Mouse (Mus musculus) neural tube, embryonic 13.5 days (tissue): ENCODE data around the gene Wwox. TPM values are rescaled to one million over a fixed set of nuclear protein-coding genes. Genes with fewer than 3 reads are reported as not detected.

Experiments used
- ATAC-seq: fragments of 200-750 bp; cut with Nextera tagmentation; 2 replicates; pipeline ENCODE4 v1.8.0; 2017; ENCODE audit warnings: low read depth, mild to moderate bottlenecking, moderate TSS enrichment, moderate library complexity
- H3K27ac ChIP-seq: fragments of 300-500 bp; sonication (generic); replicated peaks from 2 replicates; pipeline ENCODE4 v1.5.1; 2015; ENCODE audit warnings: moderate library complexity, mild to moderate bottlenecking, inconsistent platforms
- H3K27me3 ChIP-seq: fragments of 300-500 bp; sonication (generic); 2 replicates; pipeline ENCODE4 v1.6.1; 2015; ENCODE audit warnings: mild to moderate bottlenecking, inconsistent platforms
- H3K36me3 ChIP-seq: fragments of 300-500 bp; sonication (generic); 2 replicates; pipeline ENCODE4 v1.6.1; 2015; ENCODE audit warnings: mild to moderate bottlenecking, inconsistent platforms
- H3K4me1 ChIP-seq: fragments of 300-500 bp; sonication (generic); replicated peaks from 2 replicates; pipeline ENCODE4 v1.6.1; 2015; ENCODE audit warnings: inconsistent platforms
- H3K4me2 ChIP-seq: fragments of 300-500 bp; sonication (generic); 2 replicates; pipeline ENCODE4 v1.6.1; 2015; ENCODE audit warnings: inconsistent platforms, mild to moderate bottlenecking, moderate library complexity
- H3K4me3 ChIP-seq: fragments of 300-500 bp; sonication (generic); 2 replicates; pipeline ENCODE4 v1.5.1; 2015; ENCODE audit warnings: mild to moderate bottlenecking, inconsistent platforms
- H3K9ac ChIP-seq: fragments of 300-500 bp; sonication (generic); 2 replicates; pipeline ENCODE4 v1.6.1; 2015; ENCODE audit warnings: moderate library complexity, mild to moderate bottlenecking, inconsistent platforms
- H3K9me3 ChIP-seq: fragments of 300-500 bp; sonication (generic); 2 replicates; pipeline ENCODE4 v1.6.1; 2016; ENCODE audit warnings: inconsistent platforms
- WGBS: fragments of 180-500 bp; shearing (Covaris S2); methylation state at CpG from one replicate; pipeline ENCODE4 v1.1.7; 2015; 5-methylcytosine and 5-hydroxymethylcytosine counted together
- polyA plus RNA-seq: library from polyadenylated mRNA; unstranded; fragments of >200 nt; fragmentation: Nextera tagmentation; extraction: Ambion mirVana; gene quantifications from 2 replicates; pipeline ENCODE4 v1.2.1, GENCODE M21; 2015

Wwox gene
- polyA plus RNA-seq, 1 experiment from 2014 or later: 12.8 TPM

GRCm38 (mm10) chr8:115278291-115278690 is 838.8 kb downstream of the Wwox start:
- Histone ChIP-seq H3K27me3 (no peaks in the 10 kb centered on the region), H3K27ac (no peak overlapping the region), H3K36me3 (no peaks in the 10 kb centered on the region), H3K9me3 (no peaks in the 10 kb centered on the region), H3K4me2 (no peak overlapping the region), H3K4me3 (no peak overlapping the region), H3K4me1 (no peaks in the 10 kb centered on the region), H3K9ac (no peak overlapping the region)
- no peak for ATAC-seq
- 79% methylated on average over 5 of the region's 5 CpGs for WGBS

GRCm38 (mm10) chr8:115290224-115290623 is 850.8 kb downstream of the Wwox start:
- ATAC-seq: no peak
- H3K9me3 ChIP-seq: peaks cover 7% of the 10 kb centered on the region; the same call in 1 of the 2 replicates
- no peak overlapping the region for H3K4me2 ChIP-seq
- 52% methylated on average over 8 of the region's 8 CpGs for WGBS
- no peak overlapping the region for H3K9ac ChIP-seq
- no peak overlapping the region for H3K4me3 ChIP-seq
- H3K27ac ChIP-seq: no peak overlapping the region
- no peaks in the 10 kb centered on the region for H3K4me1 ChIP-seq
- H3K27me3 ChIP-seq: no peaks in the 10 kb centered on the region
- H3K36me3 ChIP-seq: 0 out of 2 replicates have a peak, but pooled peaks cover 4% of the 10 kb centered on the region

GRCm38 (mm10) chr8:115296760-115297159 is 857.3 kb downstream of the Wwox start:
- H3K4me2 ChIP-seq: no peak overlapping the region
- H3K4me1 ChIP-seq: 0 out of 2 replicates have a peak, but pooled peaks cover 8% of the 10 kb centered on the region
- 61% methylated on average over 9 of the region's 9 CpGs for WGBS
- ATAC-seq: no peak
- 0 out of 2 replicates have a peak, but pooled peaks cover 2% of the 10 kb centered on the region for H3K36me3 ChIP-seq
- H3K9me3 ChIP-seq: peaks cover 3% of the 10 kb centered on the region; the same call in 1 of the 2 replicates
- H3K4me3 ChIP-seq: no peak overlapping the region
- H3K9ac ChIP-seq: no peak overlapping the region
- no peak overlapping the region for H3K27ac ChIP-seq
- no peaks in the 10 kb centered on the region for H3K27me3 ChIP-seq

GRCm38 (mm10) chr8:115302484-115302883 is 863.0 kb downstream of the Wwox start:
- 37% methylated on average over 7 of the region's 7 CpGs for WGBS
- Histone ChIP-seq H3K4me2 (no peak overlapping the region), H3K4me1 (peaks cover 12% of the 10 kb centered on the region), H3K27ac (no peak overlapping the region), H3K27me3 (no peaks in the 10 kb centered on the region), H3K9me3 (no peaks in the 10 kb centered on the region), H3K4me3 (no peak overlapping the region), H3K36me3 (no peaks in the 10 kb centered on the region), H3K9ac (no peak overlapping the region)
- ATAC-seq: no peak

- 74% methylated on average over 4 of the region's 4 CpGs for WGBS
- no peaks in the 10 kb centered on the region for H3K27me3 ChIP-seq
- H3K4me1 ChIP-seq: peaks cover 9% of the 10 kb centered on the region
- ATAC-seq: no peak
- H3K9ac ChIP-seq: no peak overlapping the region
- no peaks in the 10 kb centered on the region for H3K36me3 ChIP-seq
- no peak overlapping the region for H3K27ac ChIP-seq
- no peak overlapping the region for H3K4me3 ChIP-seq
- H3K4me2 ChIP-seq: no peak overlapping the region
- no peaks in the 10 kb centered on the region for H3K9me3 ChIP-seq
Observed at GRCm38 (mm10) chr8:115307412-115307811, 868.0 kb downstream of the Wwox start.

GRCm38 (mm10) chr8:115311003-115311402 is 871.5 kb downstream of the Wwox start:
- Histone ChIP-seq H3K4me3 (no peak overlapping the region), H3K27me3 (no peaks in the 10 kb centered on the region), H3K9me3 (no peaks in the 10 kb centered on the region), H3K4me2 (no peak overlapping the region), H3K4me1 (no peaks in the 10 kb centered on the region), H3K9ac (no peak overlapping the region), H3K36me3 (no peaks in the 10 kb centered on the region), H3K27ac (no peak overlapping the region)
- ATAC-seq: no peak
- 86% methylated on average over 6 of the region's 6 CpGs for WGBS

GRCm38 (mm10) chr8:115312371-115312770 is 872.9 kb downstream of the Wwox start:
- Histone ChIP-seq H3K27me3 (no peaks in the 10 kb centered on the region), H3K27ac (no peak overlapping the region), H3K9ac (no peak overlapping the region), H3K36me3 (no peaks in the 10 kb centered on the region), H3K4me2 (no peak overlapping the region), H3K4me1 (no peaks in the 10 kb centered on the region), H3K4me3 (no peak overlapping the region), H3K9me3 (no peaks in the 10 kb centered on the region)
- 81% methylated on average over 2 of the region's 2 CpGs for WGBS
- no peak for ATAC-seq

GRCm38 (mm10) chr8:115322501-115322900 is 883.0 kb downstream of the Wwox start:
- Histone ChIP-seq H3K27ac (no peak overlapping the region), H3K9ac (no peak overlapping the region), H3K9me3 (no peaks in the 10 kb centered on the region), H3K4me2 (no peak overlapping the region), H3K4me1 (0 out of 2 replicates have a peak, but pooled peaks cover 2% of the 10 kb centered on the region), H3K27me3 (no peaks in the 10 kb centered on the region), H3K4me3 (no peak overlapping the region), H3K36me3 (no peaks in the 10 kb centered on the region)
- 88% methylated on average over 5 of the region's 5 CpGs for WGBS
- no peak for ATAC-seq

- no peaks in the 10 kb centered on the region for H3K9me3 ChIP-seq
- no peaks in the 10 kb centered on the region for H3K27me3 ChIP-seq
- no peak overlapping the region for H3K27ac ChIP-seq
- H3K9ac ChIP-seq: no peak overlapping the region
- no peak overlapping the region for H3K4me2 ChIP-seq
- no peak overlapping the region for H3K4me3 ChIP-seq
- no peaks in the 10 kb centered on the region for H3K4me1 ChIP-seq
- no peak for ATAC-seq
- no peaks in the 10 kb centered on the region for H3K36me3 ChIP-seq
- 86% methylated on average over 11 of the region's 11 CpGs for WGBS
Observed at GRCm38 (mm10) chr8:115330671-115331070, 891.2 kb downstream of the Wwox start.

- Histone ChIP-seq H3K27me3 (no peaks in the 10 kb centered on the region), H3K9ac (no peak overlapping the region), H3K4me2 (no peak overlapping the region), H3K36me3 (no peaks in the 10 kb centered on the region), H3K4me1 (no peaks in the 10 kb centered on the region), H3K9me3 (no peaks in the 10 kb centered on the region), H3K4me3 (no peak overlapping the region), H3K27ac (no peak overlapping the region)
- ATAC-seq: no peak
- WGBS: 87% methylated on average over 3 of the region's 3 CpGs
Observed at GRCm38 (mm10) chr8:115333972-115334371, 894.5 kb downstream of the Wwox start.

GRCm38 (mm10) chr8:115336361-115336760 is 896.9 kb downstream of the Wwox start:
- Histone ChIP-seq H3K36me3 (no peaks in the 10 kb centered on the region), H3K27me3 (no peaks in the 10 kb centered on the region), H3K9me3 (no peaks in the 10 kb centered on the region), H3K4me3 (no peak overlapping the region), H3K9ac (no peak overlapping the region), H3K4me2 (no peak overlapping the region), H3K27ac (no peak overlapping the region), H3K4me1 (peaks cover 9% of the 10 kb centered on the region; the same call in 1 of the 2 replicates)
- 78% methylated on average over 1 of the region's 1 CpGs for WGBS
- ATAC-seq: no peak

GRCm38 (mm10) chr8:115348704-115349103 is 909.2 kb downstream of the Wwox start:
- no peak overlapping the region for H3K9ac ChIP-seq
- H3K4me1 ChIP-seq: no peaks in the 10 kb centered on the region
- ATAC-seq: no peak
- H3K27ac ChIP-seq: no peak overlapping the region
- 69% methylated on average over 6 of the region's 6 CpGs for WGBS
- H3K4me2 ChIP-seq: no peak overlapping the region
- H3K36me3 ChIP-seq: no peaks in the 10 kb centered on the region
- no peaks in the 10 kb centered on the region for H3K9me3 ChIP-seq
- no peak overlapping the region for H3K4me3 ChIP-seq
- no peaks in the 10 kb centered on the region for H3K27me3 ChIP-seq

GRCm38 (mm10) chr8:115350707-115351106 is 911.3 kb downstream of the Wwox start:
- Histone ChIP-seq H3K4me3 (no peak overlapping the region), H3K36me3 (no peaks in the 10 kb centered on the region), H3K9ac (no peak overlapping the region), H3K4me2 (no peak overlapping the region), H3K4me1 (no peaks in the 10 kb centered on the region; the same call in 1 of the 2 replicates), H3K27ac (no peak overlapping the region), H3K9me3 (0 out of 2 replicates have a peak, but pooled peaks cover 4% of the 10 kb centered on the region), H3K27me3 (no peaks in the 10 kb centered on the region)
- WGBS: 63% methylated on average over 6 of the region's 6 CpGs
- ATAC-seq: no peak
